Mouse (Mus musculus) limb, embryonic 12.5 days (tissue): Measurements from ENCODE around the gene Ttc34. TPM values are rescaled to one million over a fixed set of nuclear protein-coding genes. Genes with fewer than 3 reads are reported as not detected.
A peak's percentile ranks its signal among the peaks of the same experiment; 100 is the strongest.

Experiments
- ATAC-seq: fragments of 200-750 bp; cut with Nextera tagmentation; 2 replicates; pipeline ENCODE4 v1.8.0; 2017; ENCODE audit warnings: low read depth, moderate TSS enrichment; ENCODE audit not compliant: insufficient number of reproducible peaks, insufficient read depth, low FRiP score, low TSS enrichment
- H3K27ac ChIP-seq: fragments of 300-500 bp; sonication (generic); 2 replicates; pipeline ENCODE4 v1.5.1; 2016; ENCODE audit warnings: mild to moderate bottlenecking, moderate library complexity
- H3K27me3 ChIP-seq: fragments of 300-500 bp; sonication (generic); 2 replicates; pipeline ENCODE4 v1.6.1; 2016; ENCODE audit warnings: mild to moderate bottlenecking, moderate library complexity
- H3K36me3 ChIP-seq: fragments of 300-500 bp; sonication (generic); 2 replicates; pipeline ENCODE4 v1.6.1; 2016; ENCODE audit warnings: mild to moderate bottlenecking, moderate library complexity
- H3K4me1 ChIP-seq: fragments of 300-500 bp; sonication (generic); replicated peaks from 2 replicates; pipeline ENCODE4 v1.6.1; 2016
- H3K4me2 ChIP-seq: fragments of 300-500 bp; sonication (generic); 2 replicates; pipeline ENCODE4 v1.6.1; 2016; ENCODE audit warnings: mild to moderate bottlenecking, moderate library complexity
- H3K4me3 ChIP-seq: fragments of 300-500 bp; sonication (generic); replicated peaks from 2 replicates; pipeline ENCODE4 v1.5.1; 2016; ENCODE audit warnings: mild to moderate bottlenecking
- H3K9ac ChIP-seq: fragments of 300-500 bp; sonication (generic); replicated peaks from 2 replicates; pipeline ENCODE4 v1.6.1; 2016; ENCODE audit warnings: mild to moderate bottlenecking, moderate library complexity
- H3K9me3 ChIP-seq: fragments of 300-500 bp; sonication (generic); 2 replicates; pipeline ENCODE4 v1.6.1; 2016; ENCODE audit warnings: mild to moderate bottlenecking, moderate library complexity
- WGBS: fragments of 180-500 bp; shearing (Covaris S2); methylation state at CpG from one replicate; pipeline ENCODE4 v1.1.7; 2016; 5-methylcytosine and 5-hydroxymethylcytosine counted together
- polyA plus RNA-seq: library from polyadenylated mRNA; unstranded; fragments of >200 nt; fragmentation: Nextera tagmentation; extraction: Ambion mirVana; gene quantifications from 2 replicates; pipeline ENCODE4 v1.2.1, GENCODE M21; 2016

Gene Ttc34
- polyA plus RNA-seq, 1 experiment from 2014 or later = 0.23 TPM

- no peaks in the 10 kb centered on the region; the same call in 1 of the 2 replicates for H3K27me3 ChIP-seq
- WGBS = 72% methylated on average over 6 of the region's 6 CpGs
- peak overlapping the region; percentile 94 for H3K4me2 ChIP-seq
- no peak overlapping the region for H3K27ac ChIP-seq
- H3K4me1 ChIP-seq = peaks cover 15% of the 10 kb centered on the region
- ATAC-seq = no peak
- no peaks in the 10 kb centered on the region; the same call in 1 of the 2 replicates for H3K9me3 ChIP-seq
- H3K36me3 ChIP-seq = peaks cover 5% of the 10 kb centered on the region; the same call in 1 of the 2 replicates
- peak overlapping the region; percentile 73 for H3K9ac ChIP-seq
- H3K4me3 ChIP-seq = peak overlapping the region; percentile 59
Measured at GRCm38 (mm10) chr4:154897676-154898465, 60.6 kb downstream of the Ttc34 start.

- H3K9me3 ChIP-seq = no peaks in the 10 kb centered on the region; the same call in 1 of the 2 replicates
- 3% methylated on average over 43 of the region's 43 CpGs for WGBS
- peaks cover 15% of the 10 kb centered on the region for H3K4me1 ChIP-seq
- peak within 1 kb of the TSS; percentile 94 for H3K4me2 ChIP-seq
- no peaks in the 10 kb centered on the region; the same call in 1 of the 2 replicates for H3K27me3 ChIP-seq
- ATAC-seq = peak; percentile 96
- H3K9ac ChIP-seq = peak within 1 kb of the TSS; percentile 73
- H3K36me3 ChIP-seq = peaks cover 5% of the 10 kb centered on the region; the same call in 1 of the 2 replicates
- peak within 1 kb of the TSS; percentile 59 for H3K27ac ChIP-seq
- peak within 1 kb of the TSS; percentile 59 for H3K4me3 ChIP-seq
Measured at GRCm38 (mm10) chr4:154898506-154899446, 61.5 kb downstream of the Ttc34 start, which contains the start of gene Fam213b. TSS of gene Fam213b (minus strand) at chr4:154899135.

- Histone ChIP-seq H3K27me3 (no peaks in the 10 kb centered on the region; the same call in 1 of the 2 replicates), H3K4me2 (no peak overlapping the region), H3K4me1 (peaks cover 18% of the 10 kb centered on the region), H3K27ac (no peak overlapping the region), H3K9me3 (no peaks in the 10 kb centered on the region; the same call in 1 of the 2 replicates), H3K9ac (no peak overlapping the region), H3K36me3 (no peaks in the 10 kb centered on the region), H3K4me3 (no peak overlapping the region)
- WGBS = 91% methylated on average over 2 of the region's 2 CpGs
- no peak for ATAC-seq
Measured at GRCm38 (mm10) chr4:154902371-154902770, 65.1 kb downstream of the Ttc34 start.

GRCm38 (mm10) chr4:154904185-154905071 lies 67.2 kb downstream of the Ttc34 start:
- Histone ChIP-seq H3K4me3 (peak overlapping the region; percentile 51), H3K4me2 (peak overlapping the region; percentile 83), H3K27ac (peak overlapping the region; percentile 79), H3K4me1 (peaks cover 9% of the 10 kb centered on the region), H3K9me3 (no peaks in the 10 kb centered on the region; the same call in 1 of the 2 replicates), H3K36me3 (no peaks in the 10 kb centered on the region), H3K9ac (peak overlapping the region; percentile 56), H3K27me3 (no peaks in the 10 kb centered on the region)
- ATAC-seq = peak; percentile 94
- WGBS = 2% methylated on average over 16 of the region's 16 CpGs

- H3K4me2 ChIP-seq = peak overlapping the region; percentile 11; the same call in 1 of the 2 replicates
- no peaks in the 10 kb centered on the region for H3K27me3 ChIP-seq
- WGBS = 48% methylated on average over 17 of the region's 17 CpGs
- no peaks in the 10 kb centered on the region for H3K9me3 ChIP-seq
- ATAC-seq = no peak
- peaks cover 23% of the 10 kb centered on the region for H3K4me1 ChIP-seq
- no peaks in the 10 kb centered on the region for H3K36me3 ChIP-seq
- H3K4me3 ChIP-seq = no peak overlapping the region
- H3K27ac ChIP-seq = no peak overlapping the region
- no peak overlapping the region for H3K9ac ChIP-seq
Measured at GRCm38 (mm10) chr4:154907833-154908232, 70.6 kb downstream of the Ttc34 start.

- H3K9me3 ChIP-seq = no peaks in the 10 kb centered on the region
- H3K4me2 ChIP-seq = no peak overlapping the region
- H3K36me3 ChIP-seq = no peaks in the 10 kb centered on the region
- peaks cover 23% of the 10 kb centered on the region for H3K4me1 ChIP-seq
- 87% methylated on average over 5 of the region's 5 CpGs for WGBS
- no peak overlapping the region for H3K9ac ChIP-seq
- no peak overlapping the region for H3K27ac ChIP-seq
- ATAC-seq = no peak
- H3K27me3 ChIP-seq = no peaks in the 10 kb centered on the region
- H3K4me3 ChIP-seq = no peak overlapping the region
Measured at GRCm38 (mm10) chr4:154908490-154908889, 71.2 kb downstream of the Ttc34 start.

GRCm38 (mm10) chr4:154910606-154911522 lies 73.6 kb downstream of the Ttc34 start:
- WGBS = 32% methylated on average over 15 of the region's 15 CpGs
- H3K36me3 ChIP-seq = no peaks in the 10 kb centered on the region
- H3K27me3 ChIP-seq = no peaks in the 10 kb centered on the region
- H3K9ac ChIP-seq = 0 out of 2 replicates have a peak overlapping the region, but pooled peaks have one; percentile 31
- H3K9me3 ChIP-seq = no peaks in the 10 kb centered on the region
- H3K4me3 ChIP-seq = no peak overlapping the region
- H3K4me1 ChIP-seq = peaks cover 19% of the 10 kb centered on the region
- no peak for ATAC-seq
- H3K4me2 ChIP-seq = peak overlapping the region; percentile 23
- peak overlapping the region; percentile 66 for H3K27ac ChIP-seq

GRCm38 (mm10) chr4:154911644-154912043 lies 74.4 kb downstream of the Ttc34 start:
- 84% methylated on average over 2 of the region's 2 CpGs for WGBS
- peak overlapping the region; percentile 66; the same call in 1 of the 2 replicates for H3K27ac ChIP-seq
- H3K4me2 ChIP-seq = no peak overlapping the region
- no peaks in the 10 kb centered on the region for H3K27me3 ChIP-seq
- ATAC-seq = no peak
- no peaks in the 10 kb centered on the region for H3K36me3 ChIP-seq
- no peak overlapping the region for H3K4me3 ChIP-seq
- H3K9ac ChIP-seq = no peak overlapping the region
- no peaks in the 10 kb centered on the region for H3K9me3 ChIP-seq
- peaks cover 19% of the 10 kb centered on the region for H3K4me1 ChIP-seq

- H3K36me3 ChIP-seq = no peaks in the 10 kb centered on the region
- no peak for ATAC-seq
- no peak overlapping the region for H3K4me2 ChIP-seq
- no peaks in the 10 kb centered on the region for H3K27me3 ChIP-seq
- peaks cover 14% of the 10 kb centered on the region for H3K4me1 ChIP-seq
- H3K9ac ChIP-seq = no peak overlapping the region
- H3K4me3 ChIP-seq = no peak overlapping the region
- H3K9me3 ChIP-seq = no peaks in the 10 kb centered on the region
- no peak overlapping the region for H3K27ac ChIP-seq
- 96% methylated on average over 3 of the region's 3 CpGs for WGBS
Measured at GRCm38 (mm10) chr4:154913845-154914244, 76.6 kb downstream of the Ttc34 start.
